Mouse (Mus musculus): ENCODE results near the gene Igsf3. TPM values are rescaled to one million over a fixed set of nuclear protein-coding genes. Genes with fewer than 3 reads are reported as not detected.

Gene Igsf3
- polyA plus RNA-seq, 1 experiment from 2014 or later = 31.3 TPM

Other genes starting within 250 kb of the Igsf3 start
- gene Cd2, start 89.1 kb upstream of the Igsf3 start, polyA plus RNA-seq (2014; fragmentation: Nextera tagmentation; extraction: Ambion mirVana) = 0.20 TPM in 1 of 2 replicates, not detected in the other
- 404 and 434 TPM in 2 replicates for gene Atp1a1, start 227.6 kb downstream of the Igsf3 start, polyA plus RNA-seq (2014; fragmentation: Nextera tagmentation; extraction: Ambion mirVana)

Data from heart, embryonic 11.5 days (tissue).